Mouse (Mus musculus): ENCODE measurements around the gene Chtf18.

- TF ChIP-seq CTCF (IDR thresholded peaks at IDR 0.05; ENCODE audit: low read depth, low read length) (0 out of 2 replicates have a peak, but pooled peaks have one; percentile 28), GATA1 (IDR thresholded peaks at IDR 0.05; ENCODE audit: borderline replicate concordance, low read length) (no peak), POLR2AphosphoS5 (IDR thresholded peaks at IDR 0.05; ENCODE audit: insufficient replicate concordance, low read depth, low read length) (no peak)
Measured at GRCm38 (mm10) chr17:25700863-25701496, 26.2 kb downstream of the Chtf18 start.
